ENCODE assay signal across 8 mouse cellular contexts in genomic region chr4:47353416-47354111, GRCm38 (mm10). TPM values are rescaled to one million over a fixed set of nuclear protein-coding genes. Genes with fewer than 3 reads are reported as not detected.
DNase-seq lines count a peak whose midpoint lies in the region; ATAC-seq and TF ChIP-seq lines count a peak whose summit lies in the region.

No protein-coding gene starts in this region.

- H3K9ac ChIP-seq in liver, embryonic 14.5 days (replicated peaks) = peak overlapping the region; percentile 74
- H3K9ac ChIP-seq in neural tube, embryonic 12.5 days = peak overlapping the region; percentile 95

- peak; percentile 71 for ATAC-seq in liver, embryonic 14.5 days (ENCODE audit: insufficient read depth)
- ATAC-seq in neural tube, embryonic 12.5 days (ENCODE audit: low FRiP score, low read depth) = peak; percentile 71

- WGBS in liver, embryonic 14.5 days (ENCODE audit: insufficient replicate concordance) = 1% methylated on average over 70 of the region's 73 CpGs
- WGBS in neural tube, embryonic 12.5 days = under 1% methylated on average over 60 of the region's 73 CpGs

- H3K4me1 ChIP-seq in liver, embryonic 14.5 days (replicated peaks; ENCODE audit: control insufficient read depth in 2 of 2, insufficient read depth in 2 of 2, low read length in 1 of 2) = no peaks in the 10 kb centered on the region; a peak in 1 of 4 replicates
- H3K4me1 ChIP-seq in neural tube, embryonic 12.5 days = peaks cover 12% of the 10 kb centered on the region

- H3K27me3 ChIP-seq in liver, embryonic 14.5 days (ENCODE audit: control insufficient read depth, insufficient read depth, low read length) = peaks cover 13% of the 10 kb centered on the region
- H3K27me3 ChIP-seq in neural tube, embryonic 12.5 days (replicated peaks) = no peaks in the 10 kb centered on the region

- peak overlapping the region; percentile 89 for H3K4me2 ChIP-seq in liver, embryonic 14.5 days (ENCODE audit: low read depth)
- H3K4me2 ChIP-seq in neural tube, embryonic 12.5 days (replicated peaks) = peak overlapping the region; percentile 93

- H3K9me3 ChIP-seq in liver, embryonic 14.5 days (ENCODE audit: control insufficient read depth, low read length) = no peaks in the 10 kb centered on the region
- H3K9me3 ChIP-seq in neural tube, embryonic 12.5 days = no peaks in the 10 kb centered on the region

- TF ChIP-seq CTCF in liver, embryonic 14.5 days (IDR thresholded peaks at IDR 0.05; ENCODE audit: low read depth) = no peak

- DNase-seq in 416B (ENCODE audit: low read depth) (peak; percentile 47), MN1 (ENCODE audit: low spot score) (peak; percentile 72)
- DNase-seq in embryo, embryonic 10.5 days (ENCODE audit: low spot score) = peak; percentile 77
- peak; percentile 54 for DNase-seq in heart, adult 8-10 months (ENCODE audit: low spot score)
- DNase-seq in kidney, adult 9 months = peak; percentile 73
- peak in 2 of 3 experiments; percentile 22 to 26 for DNase-seq in liver, embryonic 14.5 days (ENCODE audit: low read depth in 3 of 3, low spot score in 3 of 3)
- DNase-seq in yolk sac, embryonic 10.5 days (ENCODE audit: low spot score) = peak; percentile 85

- no peak for TF ChIP-seq EP300 in liver, embryonic 14.5 days (IDR thresholded peaks at IDR 0.05; ENCODE audit: low read depth)

- H3K4me3 ChIP-seq in liver, embryonic 14.5 days (ENCODE audit: insufficient read depth in 1 of 2, low read depth in 2 of 2, low read length in 2 of 2) = peak overlapping the region; percentile 54 to 77
- H3K4me3 ChIP-seq in neural tube, embryonic 12.5 days = peak overlapping the region; percentile 96

- H3K27ac ChIP-seq in liver, embryonic 14.5 days = no peak overlapping the region; the same call in 1 of the 2 replicates
- peak overlapping the region; percentile 93 for H3K27ac ChIP-seq in neural tube, embryonic 12.5 days

- no peaks in the 10 kb centered on the region for H3K36me3 ChIP-seq in liver, embryonic 14.5 days (replicated peaks; ENCODE audit: control insufficient read depth, insufficient read depth, low read depth)
- no peaks in the 10 kb centered on the region for H3K36me3 ChIP-seq in neural tube, embryonic 12.5 days

RNA-seq across cellular contexts. Expression of gene Tgfbr1, which starts 0.5 kb away (rescaled TPM):
- total RNA-seq in heart, adult 8-10 months (2022) = 10 to 100 TPM; 12.6 to 14.0 (median 13.2) TPM
- 2.4 and 3.2 TPM in 2 replicates for polyA plus RNA-seq in liver, embryonic 14.5 days (2012; rRNA removed)
- polyA plus RNA-seq in liver, embryonic 14.5 days (2014; fragmentation: Nextera tagmentation; extraction: Ambion mirVana) = 5.6 and 5.7 TPM in 2 replicates
- 82.8 and 85.4 TPM in 2 replicates for polyA plus RNA-seq in neural tube, embryonic 12.5 days (2016; fragmentation: Nextera tagmentation; extraction: Ambion mirVana)

Comparison
In these comparisons a context has a peak if more than half of its experiments do, and no peak if none do; other contexts are left out.
1. DNase-seq: peak in every context shown above with its lines; median percentile 85 in yolk sac, embryonic 10.5 days; 77 in embryo, embryonic 10.5 days; 73 in kidney, adult 9 months; 72 in MN1; 54 in heart, adult 8-10 months; 47 in 416B; 24 in liver, embryonic 14.5 days.
2. RNA of gene Tgfbr1, which starts 0.5 kb away (polyA plus RNA-seq): 82.8 to 85.4 TPM in neural tube, embryonic 12.5 days; 2.4 to 5.7 TPM in liver, embryonic 14.5 days; every median in the first group is over 10 times any median in the second.